Mouse (Mus musculus) small intestine, adult 2 months (tissue): ENCODE data around the gene Akap8. TPM values are rescaled to one million over a fixed set of nuclear protein-coding genes. Genes with fewer than 3 reads are reported as not detected.

Experiments
- H3K27ac ChIP-seq: fragments of 200-500 bp; 2 replicates; pipeline ENCODE4 v1.5.1; 2012; ENCODE audit warnings: low read depth, low read length, control low read depth, inconsistent platforms; ENCODE audit not compliant: insufficient read depth
- H3K27me3 ChIP-seq: fragments of 200-500 bp; 2 replicates; pipeline ENCODE4 v1.6.1; 2012; ENCODE audit warnings: mild to moderate bottlenecking, moderate library complexity, low read length, inconsistent platforms; ENCODE audit not compliant: control insufficient read depth, insufficient read depth
- H3K36me3 ChIP-seq: fragments of 200-500 bp; 2 replicates; pipeline ENCODE4 v1.6.1; 2012; ENCODE audit warnings: mild to moderate bottlenecking, low read length, control low read depth, inconsistent platforms; ENCODE audit not compliant: control insufficient read depth, insufficient read depth
- H3K4me1 ChIP-seq: fragments of 200-500 bp; 2 replicates; pipeline ENCODE4 v1.6.1; 2012; ENCODE audit warnings: low read length, inconsistent platforms, mixed read lengths; ENCODE audit not compliant: control insufficient read depth, insufficient read depth, insufficient read length
- H3K4me3 ChIP-seq: fragments of 200-500 bp; 2 replicates; pipeline ENCODE4 v1.5.1; 2012; ENCODE audit warnings: low read depth, mild to moderate bottlenecking, control low read depth, inconsistent platforms, low read length, moderate library complexity
- CTCF ChIP-seq: fragments of 200-500 bp; IDR thresholded peaks from 2 replicates; pipeline ENCODE4 v1.5.1; 2012; ENCODE audit warnings: low read depth, mild to moderate bottlenecking, control low read depth, inconsistent platforms, low read length, moderate library complexity, mixed read lengths; ENCODE audit not compliant: insufficient replicate concordance, insufficient read length; ENCODE audit errors: extremely low read depth
- POLR2A ChIP-seq: fragments of 200-500 bp; IDR thresholded peaks from 2 replicates; pipeline ENCODE4 v1.6.1; 2012; ENCODE audit warnings: low read depth, mild to moderate bottlenecking, control low read depth, inconsistent platforms, low read length, moderate library complexity
- WGBS: fragments of 180-500 bp; shearing (Covaris S2); methylation state at CpG from one replicate; pipeline ENCODE4 v1.1.7; 2018; 5-methylcytosine and 5-hydroxymethylcytosine counted together
- polyA plus RNA-seq: library from polyadenylated mRNA; depleted of rRNA; stranded (reverse); fragments of >200 nt; gene quantifications from 2 replicates; pipeline ENCODE4 v1.2.3, GENCODE M21; 2012; rRNA removed

Akap8 gene
- polyA plus RNA-seq, 1 experiment: 28.6 TPM

- Histone ChIP-seq H3K27ac (no peak overlapping the region), H3K4me1 (peaks cover 2% of the 10 kb centered on the region; the same call in 1 of the 2 replicates), H3K4me3 (no peak overlapping the region), H3K27me3 (no peaks in the 10 kb centered on the region), H3K36me3 (peaks cover 4% of the 10 kb centered on the region)
- TF ChIP-seq CTCF (no peak), POLR2A (no peak)
- 46% methylated on average over 2 of the region's 2 CpGs for WGBS
Measured at GRCm38 (mm10) chr17:32256896-32257295, 64.1 kb downstream of the Akap8 start.

Other genes with a start within 250 kb of the Akap8 start
- gene Notch3, start 154.4 kb downstream of the Akap8 start, polyA plus RNA-seq: 6.1 and 8.3 TPM in 2 replicates
- 0.51 and 0.55 TPM in 2 replicates for gene Ephx3, start 131.7 kb downstream of the Akap8 start, polyA plus RNA-seq
- gene Brd4, start 36.5 kb downstream of the Akap8 start, polyA plus RNA-seq: 36.7 and 64.7 TPM in 2 replicates
- 42.3 and 83.7 TPM in 2 replicates for gene Akap8l, start 29.4 kb upstream of the Akap8 start, polyA plus RNA-seq
- gene Wiz, start 68.2 kb upstream of the Akap8 start, polyA plus RNA-seq: 15.5 and 26.1 TPM in 2 replicates
- 10.3 and 16.0 TPM in 2 replicates for gene Rasal3, start 82.3 kb upstream of the Akap8 start, polyA plus RNA-seq
- 4.7 and 8.0 TPM in 2 replicates for gene Pglyrp2, start 102.9 kb upstream of the Akap8 start, polyA plus RNA-seq
- gene Cyp4f39, start 131.5 kb upstream of the Akap8 start, polyA plus RNA-seq: 0.65 and 1.0 TPM in 2 replicates
- 2.3 and 2.5 TPM in 2 replicates for gene Cyp4f17, start 184.8 kb upstream of the Akap8 start, polyA plus RNA-seq
- 69.4 and 140 TPM in 2 replicates for gene Cyp4f16, start 215.3 kb upstream of the Akap8 start, polyA plus RNA-seq